Mouse (Mus musculus): ENCODE measurements around the gene Ripply3. TPM values are rescaled to one million over a fixed set of nuclear protein-coding genes. Genes with fewer than 3 reads are reported as not detected.

The Ripply3 gene
- polyA plus RNA-seq, 1 experiment = 0.47 TPM

DNA sequence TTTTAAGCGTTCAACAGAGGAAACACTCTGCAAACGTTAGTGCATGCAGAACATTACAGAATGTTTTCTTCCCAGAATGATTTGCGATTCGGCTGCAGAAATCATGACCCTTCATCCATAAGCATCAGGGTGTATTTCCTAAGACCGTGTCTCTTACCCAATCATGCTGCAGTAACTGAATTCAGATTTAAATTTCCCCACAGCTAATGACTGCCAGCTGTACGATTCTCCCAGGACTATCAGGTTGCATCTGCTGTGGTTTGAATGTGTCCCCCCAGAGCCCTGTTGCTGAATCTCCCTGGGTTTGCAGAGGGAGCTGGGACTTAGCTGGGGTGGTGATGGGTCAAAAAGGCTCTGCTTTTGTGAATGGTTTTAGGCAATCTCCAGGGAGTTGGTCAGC lies 20.3 kb upstream of the Ripply3 start:
- peaks cover 1% of the 10 kb centered on the region for H3K4me1 ChIP-seq (ENCODE audit: control insufficient read depth, insufficient read depth, insufficient read length, low read length)
- 58% methylated on average over 6 of the region's 6 CpGs for WGBS

DNA sequence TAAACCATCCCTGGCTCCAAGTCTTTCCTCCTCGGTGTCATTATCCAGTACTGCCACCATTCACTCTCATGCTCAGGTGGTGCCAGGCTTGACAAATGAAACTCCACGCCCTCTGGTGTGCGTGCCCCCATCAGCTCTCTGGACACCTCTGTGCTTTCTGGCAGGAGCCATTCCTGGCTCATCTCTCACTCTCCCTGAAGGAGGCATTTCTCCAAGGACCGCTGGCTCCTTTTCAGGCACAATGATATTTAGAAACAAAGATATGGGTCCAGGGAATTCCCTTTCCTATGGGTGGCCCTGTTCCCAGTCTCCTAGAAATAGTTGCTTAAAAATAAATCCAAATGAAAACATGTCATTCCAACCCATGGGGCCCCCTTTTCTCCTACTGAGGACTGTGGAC lies 19.2 kb upstream of the Ripply3 start:
- 90% methylated on average over 4 of the region's 4 CpGs for WGBS
- TF ChIP-seq CTCF (IDR thresholded peaks at IDR 0.05; ENCODE audit: extremely low read depth, insufficient read length, insufficient replicate concordance, low read depth, low read length) (no peak), POLR2A (IDR thresholded peaks at IDR 0.05; ENCODE audit: low read depth, low read length) (no peak)
- H3K27ac ChIP-seq (ENCODE audit: insufficient read depth, low read depth, low read length) = no peak overlapping the region
- H3K4me3 ChIP-seq (ENCODE audit: low read depth, low read length) = no peak overlapping the region
- H3K4me1 ChIP-seq (ENCODE audit: control insufficient read depth, insufficient read depth, insufficient read length, low read length) = no peaks in the 10 kb centered on the region; the same call in 1 of the 2 replicates
- H3K27me3 ChIP-seq (ENCODE audit: control insufficient read depth, insufficient read depth, low read length) = no peaks in the 10 kb centered on the region
- no peaks in the 10 kb centered on the region for H3K36me3 ChIP-seq (ENCODE audit: control insufficient read depth, insufficient read depth, low read length)

More for the DNA sequence above, 20.3 kb upstream of the Ripply3 start:
- no peak overlapping the region for H3K4me3 ChIP-seq (ENCODE audit: low read depth, low read length)
- no peak for TF ChIP-seq POLR2A (IDR thresholded peaks at IDR 0.05; ENCODE audit: low read depth, low read length)
- TF ChIP-seq CTCF (IDR thresholded peaks at IDR 0.05; ENCODE audit: extremely low read depth, insufficient read length, insufficient replicate concordance, low read depth, low read length) = no peak
- no peaks in the 10 kb centered on the region for H3K36me3 ChIP-seq (ENCODE audit: control insufficient read depth, insufficient read depth, low read length)
- no peak overlapping the region for H3K27ac ChIP-seq (ENCODE audit: insufficient read depth, low read depth, low read length)
- H3K27me3 ChIP-seq (ENCODE audit: control insufficient read depth, insufficient read depth, low read length) = no peaks in the 10 kb centered on the region

DNA sequence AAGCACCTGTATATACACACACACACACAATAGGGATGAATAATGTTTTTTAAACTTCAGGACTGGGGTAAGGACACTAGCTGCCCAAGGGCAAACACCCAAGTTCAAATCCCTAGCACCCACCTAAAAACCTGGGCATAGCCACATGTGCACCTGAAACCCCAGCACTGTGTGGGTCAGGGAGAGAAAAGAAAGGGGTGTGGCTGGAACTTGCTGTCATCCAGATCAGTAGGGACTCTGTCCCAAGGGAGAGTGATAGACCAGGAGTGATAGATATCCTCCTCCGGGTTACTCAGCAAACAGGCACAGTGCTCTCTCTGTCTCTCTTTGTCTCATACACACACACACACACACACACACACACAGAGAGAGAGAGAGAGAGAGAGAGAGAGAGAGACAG lies 16.8 kb upstream of the Ripply3 start:
- TF ChIP-seq CTCF (IDR thresholded peaks at IDR 0.05; ENCODE audit: extremely low read depth, insufficient read length, insufficient replicate concordance, low read depth, low read length) (no peak), POLR2A (IDR thresholded peaks at IDR 0.05; ENCODE audit: low read depth, low read length) (no peak)
- no peaks in the 10 kb centered on the region for H3K27me3 ChIP-seq (ENCODE audit: control insufficient read depth, insufficient read depth, low read length)
- H3K36me3 ChIP-seq (ENCODE audit: control insufficient read depth, insufficient read depth, low read length) = no peaks in the 10 kb centered on the region
- H3K27ac ChIP-seq (ENCODE audit: insufficient read depth, low read depth, low read length) = no peak overlapping the region
- H3K4me3 ChIP-seq (ENCODE audit: low read depth, low read length) = no peak overlapping the region
- no peaks in the 10 kb centered on the region; the same call in 1 of the 2 replicates for H3K4me1 ChIP-seq (ENCODE audit: control insufficient read depth, insufficient read depth, insufficient read length, low read length)
- 60% methylated on average over 1 of the region's 1 CpGs for WGBS

DNA sequence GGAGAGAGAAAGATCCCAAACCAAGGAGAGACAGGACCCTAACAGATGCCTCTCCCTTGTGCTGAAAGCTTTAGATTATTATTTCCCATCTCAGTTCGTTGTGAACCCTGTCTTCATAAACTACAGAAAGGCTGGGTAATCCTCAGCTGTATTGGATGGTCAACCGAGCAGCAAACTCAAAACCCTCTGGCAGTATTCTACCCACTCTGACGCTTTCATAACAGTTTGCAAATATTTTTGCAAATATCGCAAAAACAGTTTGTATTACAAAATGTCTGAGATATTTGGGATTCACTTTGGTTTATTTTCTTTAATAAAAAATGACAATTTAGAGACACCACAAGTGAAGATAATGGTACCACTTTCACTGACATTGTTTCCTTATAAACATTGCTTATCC lies 16.3 kb upstream of the Ripply3 start:
- Histone ChIP-seq H3K36me3 (ENCODE audit: control insufficient read depth, insufficient read depth, low read length) (no peaks in the 10 kb centered on the region), H3K27ac (ENCODE audit: insufficient read depth, low read depth, low read length) (no peak overlapping the region), H3K4me1 (ENCODE audit: control insufficient read depth, insufficient read depth, insufficient read length, low read length) (peaks cover 4% of the 10 kb centered on the region; the same call in 1 of the 2 replicates), H3K4me3 (ENCODE audit: low read depth, low read length) (no peak overlapping the region), H3K27me3 (ENCODE audit: control insufficient read depth, insufficient read depth, low read length) (no peaks in the 10 kb centered on the region)
- TF ChIP-seq CTCF (IDR thresholded peaks at IDR 0.05; ENCODE audit: extremely low read depth, insufficient read length, insufficient replicate concordance, low read depth, low read length) (no peak), POLR2A (IDR thresholded peaks at IDR 0.05; ENCODE audit: low read depth, low read length) (no peak)
- WGBS = 68% methylated on average over 4 of the region's 4 CpGs

DNA sequence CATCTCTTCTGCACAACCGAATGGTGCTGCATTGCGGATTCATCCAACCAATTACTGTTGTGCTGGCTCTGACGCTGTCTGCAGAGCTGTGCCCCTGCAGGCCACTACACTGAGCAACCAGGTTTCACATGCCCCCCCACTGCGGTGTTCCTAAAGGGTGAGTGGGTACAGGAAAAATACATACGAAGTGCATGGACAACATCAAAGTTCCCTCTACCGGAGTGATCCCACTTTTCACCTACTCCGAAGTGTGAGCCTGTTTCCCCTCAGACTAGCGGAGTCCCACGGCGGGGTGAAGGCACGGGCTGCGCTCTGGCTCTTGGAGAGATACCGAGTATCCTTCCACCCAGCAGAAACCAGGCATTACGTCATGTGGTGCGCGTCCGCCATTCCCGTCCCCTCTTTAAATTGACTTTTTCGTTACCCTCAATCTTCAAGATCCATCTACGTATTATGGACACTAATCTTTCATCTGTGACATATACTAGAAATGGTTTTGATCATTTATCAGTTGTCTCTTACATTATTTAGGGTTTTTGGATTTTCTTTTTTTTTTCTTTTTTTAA lies 15.5 kb upstream of the Ripply3 start:
- Histone ChIP-seq H3K27ac (ENCODE audit: insufficient read depth, low read depth, low read length) (peak overlapping the region; percentile 91), H3K36me3 (ENCODE audit: control insufficient read depth, insufficient read depth, low read length) (no peaks in the 10 kb centered on the region), H3K4me1 (ENCODE audit: control insufficient read depth, insufficient read depth, insufficient read length, low read length) (peaks cover 9% of the 10 kb centered on the region; the same call in 1 of the 2 replicates), H3K27me3 (ENCODE audit: control insufficient read depth, insufficient read depth, low read length) (no peaks in the 10 kb centered on the region), H3K4me3 (ENCODE audit: low read depth, low read length) (peak overlapping the region; percentile 71)
- TF ChIP-seq POLR2A (IDR thresholded peaks at IDR 0.05; ENCODE audit: low read depth, low read length) = 0 out of 2 replicates have a peak, but pooled peaks have one; percentile 5
- 0 out of 2 replicates have a peak, but pooled peaks have one; percentile 13 for TF ChIP-seq CTCF (IDR thresholded peaks at IDR 0.05; ENCODE audit: extremely low read depth, insufficient read length, insufficient replicate concordance, low read depth, low read length)
- 0% methylated on average over 20 of the region's 20 CpGs for WGBS

DNA sequence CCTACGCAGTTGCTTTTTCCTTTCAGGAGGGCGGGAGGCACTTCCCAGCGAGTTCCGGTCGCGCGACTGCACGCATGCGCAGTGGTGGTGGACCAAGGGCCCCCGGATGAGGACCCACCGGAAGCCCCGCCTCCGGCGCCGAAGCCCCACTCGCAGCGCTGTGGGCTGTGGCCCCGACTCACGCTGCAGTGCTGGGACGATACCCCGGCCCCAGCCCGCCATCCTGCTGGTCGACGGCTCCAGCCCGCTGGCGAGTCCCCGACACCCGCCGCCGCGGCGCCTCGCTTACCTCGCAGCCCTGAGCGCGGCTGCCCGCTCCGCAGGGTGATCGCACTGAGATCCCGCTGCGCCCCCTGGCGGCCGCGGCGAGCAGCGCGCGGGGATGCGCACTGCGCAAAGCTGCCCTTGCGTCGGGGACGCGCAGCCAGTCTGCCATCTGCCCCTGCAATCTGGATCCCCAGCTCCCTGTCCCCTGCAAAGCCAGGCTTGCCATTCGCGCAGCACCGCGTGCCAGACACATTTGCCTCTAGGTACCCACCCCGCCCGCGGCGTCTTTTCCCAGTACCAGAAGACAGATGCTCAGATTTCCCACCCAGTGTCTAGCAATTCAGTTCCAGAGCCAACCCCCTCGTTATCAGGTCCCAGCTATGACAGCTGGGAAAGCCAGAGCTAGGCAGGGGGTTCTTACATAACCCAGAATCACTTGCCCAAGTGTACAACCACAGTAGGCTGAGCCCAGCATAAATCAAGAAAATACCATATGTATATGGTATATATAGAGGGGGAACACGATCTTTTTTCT lies 14.8 kb upstream of the Ripply3 start, which contains the start of gene Hlcs:
Hlcs (minus strand) TSS at position 343 of the 802 bp plus-strand sequence.
- H3K4me3 ChIP-seq (ENCODE audit: low read depth, low read length) = peak within 1 kb of the TSS; percentile 71
- peaks cover 9% of the 10 kb centered on the region; the same call in 1 of the 2 replicates for H3K4me1 ChIP-seq (ENCODE audit: control insufficient read depth, insufficient read depth, insufficient read length, low read length)
- peak; percentile 67 for TF ChIP-seq POLR2A (IDR thresholded peaks at IDR 0.05; ENCODE audit: low read depth, low read length)
- TF ChIP-seq CTCF (IDR thresholded peaks at IDR 0.05; ENCODE audit: extremely low read depth, insufficient read length, insufficient replicate concordance, low read depth, low read length) = peak; percentile 85
- H3K36me3 ChIP-seq (ENCODE audit: control insufficient read depth, insufficient read depth, low read length) = no peaks in the 10 kb centered on the region
- H3K27me3 ChIP-seq (ENCODE audit: control insufficient read depth, insufficient read depth, low read length) = no peaks in the 10 kb centered on the region
- WGBS = 1% methylated on average over 64 of the region's 64 CpGs
- H3K27ac ChIP-seq (ENCODE audit: insufficient read depth, low read depth, low read length) = peak within 1 kb of the TSS; percentile 92

DNA sequence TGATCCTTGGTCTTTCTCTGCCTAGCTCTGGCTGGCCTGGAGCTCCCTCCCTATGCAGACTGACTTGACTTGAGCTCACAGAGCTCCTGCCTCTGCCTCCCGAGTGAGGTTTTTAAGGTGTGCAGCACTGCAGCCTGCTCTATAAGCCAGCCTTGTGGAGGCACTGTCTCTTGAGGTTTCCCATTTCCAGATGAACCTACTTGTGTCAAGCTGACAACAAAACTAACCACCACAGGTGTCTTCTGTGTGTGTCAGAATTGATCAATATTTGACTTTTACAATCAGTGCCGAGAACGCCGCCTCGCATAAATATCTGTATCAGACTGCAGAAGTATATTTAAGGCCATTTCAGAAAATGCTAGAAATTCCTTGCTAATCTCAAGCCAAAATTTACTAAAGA lies 13.6 kb upstream of the Ripply3 start:
- WGBS = 93% methylated on average over 5 of the region's 5 CpGs
- no peaks in the 10 kb centered on the region for H3K36me3 ChIP-seq (ENCODE audit: control insufficient read depth, insufficient read depth, low read length)
- no peaks in the 10 kb centered on the region for H3K27me3 ChIP-seq (ENCODE audit: control insufficient read depth, insufficient read depth, low read length)
- TF ChIP-seq CTCF (IDR thresholded peaks at IDR 0.05; ENCODE audit: extremely low read depth, insufficient read length, insufficient replicate concordance, low read depth, low read length) = no peak
- TF ChIP-seq POLR2A (IDR thresholded peaks at IDR 0.05; ENCODE audit: low read depth, low read length) = no peak
- no peak overlapping the region for H3K4me3 ChIP-seq (ENCODE audit: low read depth, low read length)
- H3K4me1 ChIP-seq (ENCODE audit: control insufficient read depth, insufficient read depth, insufficient read length, low read length) = peaks cover 9% of the 10 kb centered on the region; the same call in 1 of the 2 replicates
- H3K27ac ChIP-seq (ENCODE audit: insufficient read depth, low read depth, low read length) = no peak overlapping the region
